Mouse (Mus musculus) kidney, postnatal 0 days (tissue): ENCODE data around the gene Asb4. TPM values are rescaled to one million over a fixed set of nuclear protein-coding genes. Genes with fewer than 3 reads are reported as not detected.
A peak's percentile ranks its signal among the peaks of the same experiment; 100 is the strongest.

Source experiments
- ATAC-seq: fragments of 200-750 bp; cut with Nextera tagmentation; replicated peaks from 2 replicates; pipeline ENCODE4 v1.8.0; 2017; ENCODE audit warnings: low read depth, moderate number of reproducible peaks, moderate TSS enrichment, moderate library complexity; ENCODE audit not compliant: low FRiP score
- DNase-seq: peaks from one replicate; pipeline ENCODE4 v3.0.0-alpha.2; 2016; ENCODE audit warnings: low spot score
- H3K27ac ChIP-seq: fragments of 300-500 bp; sonication (generic); 2 replicates; pipeline ENCODE4 v1.5.1; 2014; ENCODE audit warnings: mild to moderate bottlenecking
- H3K27me3 ChIP-seq: fragments of 300-500 bp; sonication (generic); 2 replicates; pipeline ENCODE4 v1.6.1; 2014; ENCODE audit warnings: low read length, mixed read lengths; ENCODE audit not compliant: insufficient read depth
- H3K36me3 ChIP-seq: fragments of 300-500 bp; sonication (generic); 2 replicates; pipeline ENCODE4 v1.6.1; 2014; ENCODE audit warnings: low read length, mixed read lengths; ENCODE audit not compliant: insufficient read depth
- H3K4me1 ChIP-seq: fragments of 300-500 bp; sonication (generic); replicated peaks from 2 replicates; pipeline ENCODE4 v1.6.1; 2014; ENCODE audit warnings: antibody characterized with exemption, low read length, mixed read lengths; ENCODE audit not compliant: insufficient read depth
- H3K4me2 ChIP-seq: fragments of 300-500 bp; sonication (generic); 2 replicates; pipeline ENCODE4 v1.6.1; 2014; ENCODE audit warnings: mild to moderate bottlenecking, low read length, moderate library complexity, mixed read lengths
- H3K4me3 ChIP-seq: fragments of 300-500 bp; sonication (generic); replicated peaks from 2 replicates; pipeline ENCODE4 v1.5.1; 2014; ENCODE audit warnings: low read depth, low read length
- H3K9ac ChIP-seq: fragments of 300-500 bp; sonication (generic); 2 replicates; pipeline ENCODE4 v1.6.1; 2014; ENCODE audit warnings: low read depth, low read length
- H3K9me3 ChIP-seq: fragments of 300-500 bp; sonication (generic); replicated peaks from 2 replicates; pipeline ENCODE4 v1.6.1; 2016; ENCODE audit warnings: low read length, inconsistent platforms, mixed read lengths
- CTCF ChIP-seq: IDR thresholded peaks from 2 replicates; pipeline ENCODE4 v1.5.1; 2016; ENCODE audit warnings: antibody characterized with exemption, low read depth, mild to moderate bottlenecking, moderate library complexity
- WGBS: fragments of 180-500 bp; shearing (Covaris S2); extraction: QIAGEN DNeasy Blood & Tissue Kit; methylation state at CpG from one replicate; pipeline ENCODE4 v1.1.7; 2014; 5-methylcytosine and 5-hydroxymethylcytosine counted together
- polyA plus RNA-seq: library from polyadenylated mRNA; unstranded; fragments of >200 nt; fragmentation: Nextera tagmentation; extraction: Ambion mirVana; gene quantifications from 2 replicates; pipeline ENCODE4 v1.2.1, GENCODE M21; 2015

The Asb4 gene
- polyA plus RNA-seq, 1 experiment from 2014 or later: 9.4 TPM

GRCm38 (mm10) chr6:5441221-5441620 lies 58.0 kb downstream of the Asb4 start:
- 59% methylated on average over 6 of the region's 6 CpGs for WGBS
- no peak for ATAC-seq

GRCm38 (mm10) chr6:5442316-5443085 lies 59.3 kb downstream of the Asb4 start:
- H3K27me3 ChIP-seq: no peaks in the 10 kb centered on the region
- peak; percentile 64 for DNase-seq
- H3K4me1 ChIP-seq: peaks cover 5% of the 10 kb centered on the region; the same call in 1 of the 2 replicates
- 0 out of 2 replicates have a peak overlapping the region, but pooled peaks have one; percentile 32 for H3K4me2 ChIP-seq
- H3K36me3 ChIP-seq: no peaks in the 10 kb centered on the region
- TF ChIP-seq CTCF: no peak
- no peak overlapping the region for H3K9ac ChIP-seq
- no peak overlapping the region for H3K4me3 ChIP-seq
- H3K27ac ChIP-seq: no peak overlapping the region
- peak; percentile 72 for ATAC-seq
- 4% methylated on average over 14 of the region's 14 CpGs for WGBS
- no peaks in the 10 kb centered on the region for H3K9me3 ChIP-seq

More at GRCm38 (mm10) chr6:5441221-5441620, 58.0 kb downstream of the Asb4 start:
- no peak for DNase-seq
- Histone ChIP-seq H3K27me3 (no peaks in the 10 kb centered on the region), H3K4me3 (no peak overlapping the region), H3K4me2 (no peak overlapping the region), H3K9ac (no peak overlapping the region), H3K9me3 (no peaks in the 10 kb centered on the region), H3K36me3 (no peaks in the 10 kb centered on the region), H3K27ac (no peak overlapping the region), H3K4me1 (peaks cover 5% of the 10 kb centered on the region; the same call in 1 of the 2 replicates)
- no peak for TF ChIP-seq CTCF

DNA sequence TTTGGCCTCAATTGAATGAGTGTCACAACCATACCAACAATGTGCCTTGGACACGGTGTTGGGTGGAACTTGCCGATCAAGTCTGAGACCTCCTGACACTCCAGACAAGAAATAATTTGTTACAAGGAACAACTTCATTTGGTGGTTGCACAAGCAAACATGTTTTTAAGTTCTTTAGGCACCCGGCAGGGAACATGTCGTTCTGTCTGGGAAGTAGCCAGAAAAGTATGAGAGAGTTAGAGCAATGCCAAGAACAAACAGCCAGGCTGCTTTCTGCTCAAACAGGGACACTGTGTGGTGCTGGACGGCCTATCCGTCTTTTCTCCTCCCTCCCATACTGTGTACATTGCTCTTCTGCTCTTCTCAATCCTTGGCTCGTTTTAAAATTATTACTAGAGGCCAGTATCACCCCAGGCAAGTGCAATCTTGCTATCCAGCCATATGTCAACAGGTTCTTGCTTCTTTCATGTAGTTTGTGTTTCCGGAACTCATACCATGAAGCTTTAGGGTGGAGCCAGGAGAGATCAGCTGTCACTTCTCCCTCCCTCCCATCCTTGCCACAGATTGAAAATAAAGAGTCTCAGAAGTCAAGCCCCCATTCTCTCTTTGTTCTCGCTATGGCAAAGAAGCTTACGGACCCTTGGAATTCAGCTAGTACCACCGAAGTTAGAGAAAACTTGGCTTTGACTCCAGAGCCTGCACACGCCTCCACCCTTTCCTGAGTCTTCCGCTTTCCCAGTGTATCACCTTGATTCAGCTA lies 60.1 kb downstream of the Asb4 start:
- Histone ChIP-seq H3K36me3 (no peaks in the 10 kb centered on the region), H3K4me2 (0 out of 2 replicates have a peak overlapping the region, but pooled peaks have one; percentile 32), H3K27ac (no peak overlapping the region), H3K4me3 (no peak overlapping the region), H3K9ac (no peak overlapping the region), H3K4me1 (peaks cover 5% of the 10 kb centered on the region; the same call in 1 of the 2 replicates), H3K27me3 (no peaks in the 10 kb centered on the region), H3K9me3 (no peaks in the 10 kb centered on the region)
- 30% methylated on average over 13 of the region's 13 CpGs for WGBS
- no peak for TF ChIP-seq CTCF
- DNase-seq: peak; percentile 55
- ATAC-seq: no peak

- Histone ChIP-seq H3K27ac (no peak overlapping the region), H3K9me3 (no peaks in the 10 kb centered on the region), H3K27me3 (no peaks in the 10 kb centered on the region), H3K4me2 (no peak overlapping the region), H3K9ac (no peak overlapping the region), H3K4me1 (peaks cover 5% of the 10 kb centered on the region; the same call in 1 of the 2 replicates), H3K36me3 (no peaks in the 10 kb centered on the region), H3K4me3 (no peak overlapping the region)
- WGBS: 92% methylated on average over 5 of the region's 5 CpGs
- DNase-seq: no peak
- TF ChIP-seq CTCF: no peak
- no peak for ATAC-seq
Measured at GRCm38 (mm10) chr6:5444331-5444898, 61.2 kb downstream of the Asb4 start.

DNA sequence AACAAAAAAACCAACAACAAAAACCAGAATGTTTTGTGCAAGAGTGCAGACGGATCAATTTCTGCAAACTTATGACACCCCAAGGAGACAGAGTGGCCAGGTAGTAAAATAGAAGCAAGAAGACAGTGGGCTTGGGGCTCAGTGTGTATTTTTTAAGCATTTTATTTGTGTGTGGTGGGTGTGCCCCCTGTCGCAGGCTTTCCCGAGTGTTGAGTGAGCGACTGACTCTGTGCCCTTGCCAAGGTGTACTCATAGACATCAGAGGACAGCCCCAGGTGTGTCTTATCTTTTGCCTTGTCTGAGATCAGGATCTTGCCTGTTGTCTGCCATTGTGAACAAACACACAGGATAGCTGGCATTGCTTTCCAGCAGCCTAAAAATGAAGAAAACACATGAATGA lies 63.8 kb downstream of the Asb4 start:
- no peaks in the 10 kb centered on the region for H3K36me3 ChIP-seq
- H3K9me3 ChIP-seq: no peaks in the 10 kb centered on the region
- TF ChIP-seq CTCF: no peak
- H3K4me2 ChIP-seq: no peak overlapping the region
- H3K9ac ChIP-seq: no peak overlapping the region
- no peak overlapping the region for H3K27ac ChIP-seq
- H3K4me1 ChIP-seq: peaks cover 5% of the 10 kb centered on the region; the same call in 1 of the 2 replicates
- no peak for ATAC-seq
- 85% methylated on average over 4 of the region's 4 CpGs for WGBS
- H3K4me3 ChIP-seq: no peak overlapping the region
- no peak for DNase-seq
- H3K27me3 ChIP-seq: no peaks in the 10 kb centered on the region

DNA sequence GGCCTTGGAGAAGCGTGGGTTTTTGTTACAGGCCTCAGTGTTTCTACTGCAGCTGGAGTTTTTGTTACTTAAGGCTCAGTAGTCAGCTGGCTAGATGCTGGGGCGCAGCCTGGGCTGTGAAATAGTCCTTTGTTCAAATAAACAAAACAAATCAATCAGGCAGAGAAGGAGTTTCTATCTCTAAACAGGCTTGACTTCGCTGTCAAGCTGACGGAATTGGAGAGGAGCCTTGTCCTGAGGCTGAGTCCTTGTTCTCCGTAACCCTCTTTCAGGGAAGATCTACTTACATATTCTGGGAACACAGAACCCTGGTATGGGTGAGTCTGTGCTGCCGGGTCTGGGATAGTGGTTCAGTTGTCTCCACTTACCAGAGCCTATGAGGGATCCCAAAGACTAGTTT lies 64.4 kb downstream of the Asb4 start:
- Histone ChIP-seq H3K4me3 (no peak overlapping the region), H3K4me1 (peaks cover 2% of the 10 kb centered on the region; the same call in 1 of the 2 replicates), H3K9me3 (no peaks in the 10 kb centered on the region), H3K36me3 (no peaks in the 10 kb centered on the region), H3K4me2 (no peak overlapping the region), H3K27ac (no peak overlapping the region), H3K27me3 (no peaks in the 10 kb centered on the region), H3K9ac (no peak overlapping the region)
- DNase-seq: no peak
- TF ChIP-seq CTCF: no peak
- 73% methylated on average over 6 of the region's 6 CpGs for WGBS
- no peak for ATAC-seq
